Mouse (Mus musculus): Measurements from ENCODE around the gene Mad2l2.
A peak's percentile ranks its signal among the peaks of the same experiment; 100 is the strongest.

Gene Mad2l2

DNA sequence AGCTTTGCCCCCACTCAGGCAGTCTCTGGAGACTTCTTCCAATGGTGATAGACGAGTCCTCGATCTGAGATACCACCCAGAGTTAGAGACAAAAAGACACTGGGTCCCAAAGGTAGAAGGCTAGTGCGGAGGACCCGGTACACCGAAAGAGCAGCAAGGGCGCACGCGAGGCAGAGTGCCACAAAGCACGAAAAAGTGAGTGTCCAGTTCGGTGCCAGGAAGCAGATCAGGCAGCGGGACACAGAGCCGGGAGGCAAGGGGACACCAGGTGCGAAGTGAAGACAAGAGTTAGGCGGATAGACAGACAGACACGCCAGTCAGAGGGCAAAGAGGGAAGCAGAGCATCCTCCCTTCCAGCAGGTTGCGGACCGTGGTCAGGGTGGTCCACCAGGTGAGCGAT, at the start of gene Mad2l2:
TSS of gene Mad2l2 (plus strand) at position 252 of the 400 bp plus-strand sequence.
- DNase-seq (ENCODE audit: low read depth, low spot score) = no peak

DNA sequence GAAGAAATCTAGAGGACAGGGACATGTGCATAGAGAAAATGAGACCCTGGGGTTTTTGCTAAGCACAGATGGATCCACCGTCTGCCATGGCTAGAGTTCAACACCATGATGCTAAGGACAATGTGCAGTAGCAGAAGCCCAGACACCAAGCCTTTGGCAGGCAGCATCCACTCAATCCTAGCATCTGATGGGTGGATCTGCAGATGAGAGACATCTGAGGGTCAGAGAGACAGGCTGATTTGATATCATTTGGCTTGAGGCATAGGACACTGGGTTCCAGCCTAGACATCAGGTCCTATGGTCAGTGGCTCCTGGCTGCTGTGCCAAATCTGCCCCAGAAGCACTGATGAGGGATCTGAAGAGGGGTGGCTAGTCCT, 49.6 kb upstream of the Mad2l2 start:
- DNase-seq (ENCODE audit: low read depth, low spot score) = no peak

DNA sequence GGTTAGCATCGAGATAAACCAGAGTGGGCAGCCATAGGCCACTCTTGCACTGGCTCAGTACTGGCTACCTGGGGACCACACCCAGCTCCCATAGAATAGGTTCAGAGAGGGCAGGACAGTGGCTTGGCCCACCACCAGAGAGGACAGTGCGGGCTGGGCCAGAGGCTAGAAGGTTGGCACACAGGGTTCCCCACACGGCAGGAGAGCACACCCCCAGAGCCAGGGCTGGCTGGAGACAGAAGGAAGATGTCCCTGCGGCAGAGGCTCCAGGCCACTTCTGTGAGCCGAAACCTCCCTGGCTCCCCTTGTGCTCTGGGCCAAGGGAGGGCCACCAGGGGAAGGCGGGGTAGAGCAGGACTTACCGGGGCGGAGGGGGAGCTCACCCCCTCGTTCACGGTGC, 49.0 kb upstream of the Mad2l2 start:
- no peak for DNase-seq (ENCODE audit: low read depth, low spot score)

DNA sequence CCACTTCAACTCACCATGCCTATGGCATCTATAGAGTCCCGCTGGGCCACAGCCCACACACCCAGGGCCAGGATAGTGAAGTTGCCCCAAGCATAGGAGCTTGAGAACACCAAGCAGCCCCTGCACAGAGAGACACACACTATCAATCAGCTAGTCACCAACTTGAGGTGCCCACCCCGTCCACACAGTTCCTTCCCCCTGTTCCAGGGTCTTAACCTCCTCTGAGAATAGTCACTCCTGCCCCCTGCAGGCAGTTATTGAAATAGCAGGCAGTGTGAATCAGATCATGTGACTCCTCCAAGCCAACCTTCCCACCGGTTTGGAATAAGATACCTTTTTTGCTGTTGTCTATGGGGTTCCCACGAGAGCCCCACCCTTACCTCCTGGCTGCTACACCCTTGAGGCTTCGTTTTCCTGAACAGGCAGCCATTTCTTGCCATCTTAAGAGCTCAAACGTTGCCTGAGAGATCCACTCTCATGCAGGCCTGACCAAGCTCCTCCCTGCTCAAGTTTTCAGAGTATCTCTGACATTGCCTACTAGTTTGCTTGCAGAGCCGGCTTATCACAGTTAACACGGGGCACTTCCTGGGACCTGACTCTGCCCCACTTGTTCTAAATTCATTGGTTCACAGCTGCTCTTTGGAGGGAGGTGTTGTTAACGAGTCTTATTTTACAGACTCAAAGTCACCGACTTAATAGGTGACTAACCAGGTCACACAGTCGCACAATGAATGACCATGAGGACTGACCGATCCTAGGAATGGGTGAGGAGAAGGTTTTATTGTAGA, 47.7 kb upstream of the Mad2l2 start:
- DNase-seq (ENCODE audit: low read depth, low spot score) = peak; percentile 67

DNA sequence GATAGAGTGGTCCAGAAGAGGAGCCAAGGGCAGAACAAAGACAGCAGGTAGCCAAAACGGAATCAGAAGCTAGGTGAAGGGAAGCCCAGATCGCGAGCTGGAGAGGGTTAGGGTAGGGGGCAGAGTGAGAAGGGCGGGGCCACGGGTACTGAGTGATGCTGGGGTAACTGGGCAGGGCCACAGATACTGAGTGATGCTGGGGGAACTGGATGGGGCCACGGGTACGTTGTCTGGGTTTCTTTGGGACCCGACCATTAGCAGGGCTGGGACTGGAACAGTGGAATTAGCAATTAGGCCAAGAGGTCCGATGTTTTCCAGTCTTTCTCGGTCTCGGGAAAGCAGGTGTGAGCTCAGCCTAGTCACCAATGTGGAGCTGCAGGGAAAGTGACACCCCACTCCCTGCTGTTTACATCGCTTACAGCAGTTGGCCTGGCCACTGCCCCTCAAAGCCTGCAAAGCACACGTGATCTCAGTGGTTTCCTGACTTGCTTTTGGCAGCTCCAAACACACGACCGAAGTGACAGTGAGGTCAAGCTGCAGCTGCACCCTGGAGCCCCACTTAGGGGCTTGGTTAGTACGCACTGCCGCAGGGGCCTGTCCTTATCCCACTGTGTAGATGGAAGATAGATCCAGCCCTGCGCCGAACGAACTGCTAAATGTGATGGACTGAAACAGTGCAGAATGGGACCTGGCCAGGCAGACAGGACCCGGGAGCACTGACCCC, 46.8 kb upstream of the Mad2l2 start:
- no peak for DNase-seq (ENCODE audit: low read depth, low spot score)

DNA sequence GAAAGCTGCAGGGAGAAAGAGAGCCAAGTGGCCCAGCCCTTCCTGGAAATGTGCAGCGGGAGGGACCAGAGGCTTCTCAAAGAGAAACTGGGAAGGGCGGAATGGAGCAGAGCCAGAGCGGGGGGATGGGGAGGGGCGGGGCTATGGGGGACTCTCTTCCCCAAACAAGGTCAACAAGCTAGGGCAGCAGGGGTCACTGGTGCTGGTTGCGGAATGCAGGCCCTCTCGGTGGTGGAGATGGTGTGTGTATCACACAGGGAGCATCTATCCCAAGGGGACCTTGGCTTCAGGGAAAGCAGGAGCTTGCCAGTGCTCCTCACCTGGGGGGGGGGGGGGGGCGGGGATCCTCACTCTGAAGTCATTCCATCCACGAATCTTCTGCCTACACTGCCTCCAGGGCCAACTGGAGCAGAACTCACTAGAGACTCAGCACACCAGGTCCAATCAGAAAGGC, 45.9 kb upstream of the Mad2l2 start:
- DNase-seq (ENCODE audit: low read depth, low spot score) = no peak

DNA sequence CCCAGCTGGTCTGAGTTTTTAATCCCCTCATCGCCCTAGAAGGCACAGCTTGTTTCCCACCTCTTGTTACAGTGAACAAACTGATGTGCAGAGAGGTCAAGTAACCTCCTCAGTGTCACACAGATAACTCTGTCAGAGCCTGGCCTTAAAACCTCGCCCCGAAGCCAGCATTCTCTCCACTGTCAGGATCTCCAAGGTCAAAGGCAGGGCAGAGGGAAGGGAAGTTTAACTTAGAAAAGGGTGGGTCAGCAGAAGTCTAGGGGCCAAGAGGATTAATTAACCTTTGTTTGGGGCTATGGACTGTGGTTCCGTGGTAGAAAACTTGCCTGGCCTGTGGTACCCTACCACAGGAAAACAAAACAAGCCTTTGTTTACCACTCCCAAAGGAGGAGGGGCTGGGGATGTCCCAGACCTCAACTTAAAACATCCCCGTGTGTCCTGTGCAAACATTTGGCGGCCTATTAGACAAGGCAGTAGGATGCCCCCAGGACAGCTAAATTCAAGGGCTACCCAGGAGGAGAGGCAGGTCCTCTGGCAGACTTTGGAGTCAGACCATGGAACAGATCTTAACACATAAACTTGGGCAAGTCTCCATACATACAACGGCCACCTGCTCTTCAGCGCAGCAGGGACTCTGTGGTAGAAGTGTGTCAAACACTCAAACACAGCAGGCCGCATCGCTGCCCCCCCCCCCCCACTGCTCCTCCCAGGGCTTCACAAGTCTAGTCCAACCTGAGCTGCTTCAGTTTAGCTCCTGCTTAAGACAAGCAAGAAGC, 44.9 kb upstream of the Mad2l2 start:
- DNase-seq (ENCODE audit: low read depth, low spot score) = no peak

DNA sequence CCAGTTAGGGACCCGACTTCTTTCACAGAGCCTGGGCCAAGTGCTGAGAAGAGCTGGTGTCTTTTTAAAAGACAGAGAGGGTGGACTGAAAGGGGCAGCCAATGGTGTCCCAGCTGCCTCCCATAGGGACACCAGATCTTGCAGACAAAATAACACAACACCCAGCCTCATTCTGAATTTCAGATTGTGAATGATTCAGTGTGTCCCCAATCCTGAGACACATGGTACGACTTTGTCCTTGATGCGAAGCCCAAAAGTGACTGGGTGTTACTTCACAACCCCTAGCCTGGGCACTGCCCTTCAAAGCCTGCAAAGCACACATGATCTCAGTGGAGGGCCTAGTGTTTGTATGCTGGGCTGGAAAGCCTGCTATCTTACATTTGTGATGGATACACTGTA, 44.3 kb upstream of the Mad2l2 start:
- no peak for DNase-seq (ENCODE audit: low read depth, low spot score)

DNA sequence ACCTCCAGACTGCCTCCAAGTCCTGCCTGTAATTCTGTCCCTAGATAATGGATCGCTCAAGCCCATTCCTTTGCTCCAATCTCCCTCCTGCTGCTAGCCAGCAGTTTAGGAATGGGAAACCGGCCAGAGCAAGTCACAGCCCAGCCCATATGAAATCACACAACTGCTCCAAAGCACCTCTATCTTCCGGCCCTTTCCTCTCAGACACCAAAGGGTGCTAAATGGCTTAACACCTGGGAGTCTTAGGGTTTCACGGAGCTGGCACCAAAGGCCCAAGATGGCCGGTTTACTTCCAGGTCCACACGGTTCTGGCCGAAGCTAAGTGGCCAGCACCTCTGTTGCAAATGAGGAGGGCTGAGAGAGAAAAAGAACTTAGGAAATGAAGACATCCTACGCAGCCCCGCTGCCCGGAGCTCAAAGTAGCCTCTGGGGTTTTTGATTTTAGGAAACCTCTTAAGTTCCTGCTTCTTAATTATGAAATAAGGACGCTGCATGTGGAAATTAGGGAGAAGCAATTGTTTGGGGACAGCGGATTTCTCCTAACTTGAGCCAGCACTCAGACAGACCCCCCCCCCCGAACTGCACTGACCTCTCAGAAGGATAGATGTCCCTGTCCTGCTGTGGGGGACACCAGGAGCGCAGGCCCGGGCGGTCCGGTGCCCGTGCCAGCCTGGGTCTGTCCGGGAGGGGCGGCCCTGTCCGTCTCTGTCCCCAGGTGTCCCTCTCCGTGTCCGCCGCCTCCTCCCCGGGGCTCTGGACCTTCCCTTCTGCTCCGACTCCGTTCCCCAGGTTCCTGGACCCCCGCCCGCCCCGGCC, 42.9 kb upstream of the Mad2l2 start:
- no peak for DNase-seq (ENCODE audit: low read depth, low spot score)

DNA sequence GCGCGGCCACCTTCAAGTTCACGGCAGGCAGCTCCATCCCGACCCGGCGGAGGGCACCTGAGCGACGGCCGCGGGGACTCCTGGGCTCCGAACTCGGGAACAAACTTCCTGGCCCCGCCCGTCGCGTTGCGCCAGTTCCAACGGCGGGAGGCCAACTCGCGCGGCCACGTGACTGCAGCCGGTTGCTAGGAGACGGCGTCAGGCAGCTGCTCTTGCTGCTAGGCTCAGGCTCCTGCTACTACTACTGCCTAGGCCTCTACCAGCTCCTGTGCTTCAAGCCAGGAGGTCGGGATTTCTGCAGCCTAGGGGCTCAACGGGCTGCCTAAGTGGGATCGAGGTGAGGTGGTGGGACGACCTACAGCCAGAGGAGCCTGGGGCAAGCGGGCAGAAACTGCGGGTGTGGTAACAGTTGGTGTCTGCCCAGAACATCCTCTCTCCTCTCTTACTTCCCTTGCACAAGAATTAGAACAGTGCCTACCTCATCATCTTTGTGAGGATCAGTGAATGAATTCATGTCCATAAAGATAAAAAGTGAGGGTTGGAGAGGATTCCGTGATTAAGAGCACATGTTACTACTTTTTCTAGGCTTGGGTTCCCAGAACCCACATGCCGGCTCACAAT, 42.2 kb upstream of the Mad2l2 start, which contains the start of gene Agtrap:
TSS of gene Agtrap (minus strand) at position 125 of the 621 bp plus-strand sequence.
- peak; percentile 88 for DNase-seq (ENCODE audit: low read depth, low spot score)

DNA sequence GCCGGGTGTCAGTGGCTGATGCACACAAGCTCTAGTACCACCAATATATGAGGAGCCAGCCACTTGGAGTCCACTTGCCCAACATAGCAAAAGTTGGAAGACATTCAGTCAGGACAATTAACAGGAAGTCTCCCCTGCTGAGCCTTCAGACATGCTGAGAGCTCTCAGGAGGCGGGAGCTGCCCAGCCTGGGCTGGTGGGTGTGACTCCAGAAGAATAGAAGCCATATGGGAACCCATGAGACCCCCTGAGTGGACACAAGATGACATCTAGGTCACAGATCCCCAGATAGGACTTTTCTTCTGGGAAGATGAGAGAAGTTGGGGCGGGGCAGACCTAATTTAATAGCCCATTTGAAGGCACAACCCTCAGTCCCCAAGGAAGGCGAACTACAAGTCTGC, 41.0 kb upstream of the Mad2l2 start:
- no peak for DNase-seq (ENCODE audit: low read depth, low spot score)

DNA sequence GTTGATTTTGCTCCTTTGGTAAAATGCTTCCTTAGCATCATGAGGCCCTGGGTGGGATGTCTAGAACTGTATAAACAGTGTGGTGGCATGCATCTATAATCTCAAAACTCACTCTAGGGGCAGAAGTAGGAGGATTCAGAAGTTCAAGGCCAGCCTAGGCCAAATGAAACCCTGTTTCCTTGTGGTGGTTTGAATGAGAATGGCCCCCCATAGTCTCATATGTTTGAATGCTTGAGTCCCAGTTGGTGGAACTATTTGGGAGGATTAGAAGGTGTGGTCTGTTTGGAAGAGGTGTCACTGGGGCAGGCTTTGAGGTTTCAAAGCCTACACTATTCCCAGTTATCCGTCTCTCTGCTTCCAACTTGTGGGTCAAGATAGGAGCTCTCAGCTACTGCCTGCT, 39.0 kb upstream of the Mad2l2 start:
- no peak for DNase-seq (ENCODE audit: low read depth, low spot score)

DNA sequence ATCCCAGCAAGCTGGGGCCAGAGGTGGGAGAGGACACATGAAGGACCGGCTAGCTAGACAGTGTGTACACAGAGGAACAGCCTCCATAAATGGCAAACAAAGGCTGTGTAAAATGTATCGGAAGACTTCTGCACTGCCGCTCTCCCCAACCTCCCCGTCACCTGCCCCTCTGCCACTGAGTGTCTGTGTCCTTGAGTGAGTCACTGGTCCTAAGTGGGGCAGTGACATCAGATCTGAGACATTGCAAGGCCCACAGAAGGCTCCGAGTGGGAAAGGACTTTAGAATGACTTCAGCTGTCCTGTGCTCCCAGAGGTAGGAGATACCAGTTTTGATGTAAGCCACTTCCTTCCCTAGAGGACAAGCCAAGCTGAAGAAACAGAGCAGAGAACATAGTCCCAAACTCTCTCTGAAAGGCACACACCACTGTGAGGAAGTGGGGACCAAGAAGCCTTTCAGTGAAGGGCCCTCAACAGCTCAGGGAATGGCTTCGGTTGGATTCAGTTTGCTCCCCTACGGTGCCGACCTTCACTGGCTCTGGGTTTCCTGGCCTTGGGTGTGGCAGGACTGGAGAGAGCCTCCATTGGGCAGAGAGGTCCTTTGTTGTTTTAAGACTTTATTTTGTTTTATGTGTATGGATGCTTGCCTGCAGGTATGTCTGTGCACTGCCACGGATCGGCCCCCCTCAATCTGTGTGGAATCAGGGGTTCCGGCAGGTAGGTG, 37.5 kb upstream of the Mad2l2 start:
- no peak for DNase-seq (ENCODE audit: low read depth, low spot score)

DNA sequence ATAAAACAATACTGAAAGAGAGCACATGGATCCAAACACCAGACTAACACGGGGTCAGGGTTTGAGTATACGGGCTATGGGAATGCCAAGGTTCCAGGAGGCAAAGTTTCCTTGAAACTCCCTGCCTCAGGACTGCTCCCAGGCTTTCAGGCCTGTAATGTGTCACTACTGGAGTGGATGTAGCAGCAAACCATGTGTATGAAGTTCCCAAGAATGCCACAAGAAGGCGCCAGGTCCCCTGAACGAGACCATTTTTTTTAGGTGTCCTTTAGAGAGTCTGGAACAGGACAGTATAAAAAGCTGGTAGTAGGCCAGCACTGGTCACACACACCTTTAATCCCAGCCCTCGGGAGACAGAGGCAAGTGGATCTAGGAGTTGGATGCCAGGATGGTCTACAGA, 36.0 kb upstream of the Mad2l2 start:
- no peak for DNase-seq (ENCODE audit: low read depth, low spot score)

DNA sequence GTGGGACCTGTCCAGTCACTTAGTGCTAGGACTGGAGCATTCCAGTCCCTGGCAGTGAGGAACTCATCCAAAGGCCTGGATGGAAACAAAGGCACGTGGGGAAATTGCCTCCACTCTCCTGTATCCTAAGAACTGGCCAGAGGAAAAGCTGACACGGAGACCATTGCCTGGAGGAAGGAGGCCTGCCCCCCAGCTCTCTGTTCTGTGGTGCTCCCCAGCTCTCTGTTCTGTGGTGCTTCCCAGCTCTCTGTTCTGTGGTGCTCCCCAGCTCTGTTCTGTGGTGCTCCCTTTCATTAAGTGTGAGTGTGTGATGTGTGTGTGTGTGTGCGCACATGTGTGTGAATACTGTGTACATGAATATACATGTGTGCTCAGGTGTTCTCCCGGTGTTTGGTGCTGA, 35.1 kb upstream of the Mad2l2 start:
- DNase-seq (ENCODE audit: low read depth, low spot score) = no peak

DNA sequence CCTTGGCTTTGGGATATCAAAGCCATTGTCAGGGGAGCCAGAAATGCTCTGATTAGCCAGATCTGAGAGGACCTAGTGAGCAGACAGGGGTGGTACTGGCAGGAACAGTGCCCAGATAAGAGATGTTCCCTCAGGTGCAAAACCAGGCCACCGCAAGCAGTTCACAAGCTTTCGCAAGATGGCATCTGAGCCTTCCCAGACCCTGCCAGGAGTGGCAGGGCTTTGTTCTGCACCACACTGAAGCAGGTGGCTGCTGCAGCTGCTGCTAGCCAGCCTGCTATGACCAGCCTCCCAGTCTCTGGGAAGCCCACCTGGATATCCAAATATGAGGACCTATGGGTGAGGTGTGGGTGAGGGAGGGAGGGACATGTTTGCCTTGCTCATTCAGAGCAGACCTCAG, 32.2 kb upstream of the Mad2l2 start:
- no peak for DNase-seq (ENCODE audit: low read depth, low spot score)

DNA sequence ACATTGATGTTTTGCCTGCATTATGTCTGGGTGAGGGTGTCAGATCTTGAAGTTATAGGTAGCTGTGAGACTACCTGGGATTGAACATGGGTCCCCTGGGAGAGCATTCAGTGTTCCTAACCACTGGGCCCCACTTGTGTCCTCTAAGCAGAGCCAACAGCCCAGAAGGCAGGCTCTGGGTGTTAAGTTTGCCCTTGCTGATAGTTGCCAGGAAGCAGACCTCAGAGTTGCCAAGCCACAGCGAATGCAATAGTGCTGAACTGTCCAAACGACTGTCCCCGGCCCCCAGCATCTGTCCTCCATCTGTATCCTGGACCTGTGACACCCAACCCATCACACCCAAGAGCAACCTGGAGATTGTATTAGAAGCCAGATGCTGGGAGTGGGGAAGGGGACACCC, 31.5 kb upstream of the Mad2l2 start:
- DNase-seq (ENCODE audit: low read depth, low spot score) = no peak

DNA sequence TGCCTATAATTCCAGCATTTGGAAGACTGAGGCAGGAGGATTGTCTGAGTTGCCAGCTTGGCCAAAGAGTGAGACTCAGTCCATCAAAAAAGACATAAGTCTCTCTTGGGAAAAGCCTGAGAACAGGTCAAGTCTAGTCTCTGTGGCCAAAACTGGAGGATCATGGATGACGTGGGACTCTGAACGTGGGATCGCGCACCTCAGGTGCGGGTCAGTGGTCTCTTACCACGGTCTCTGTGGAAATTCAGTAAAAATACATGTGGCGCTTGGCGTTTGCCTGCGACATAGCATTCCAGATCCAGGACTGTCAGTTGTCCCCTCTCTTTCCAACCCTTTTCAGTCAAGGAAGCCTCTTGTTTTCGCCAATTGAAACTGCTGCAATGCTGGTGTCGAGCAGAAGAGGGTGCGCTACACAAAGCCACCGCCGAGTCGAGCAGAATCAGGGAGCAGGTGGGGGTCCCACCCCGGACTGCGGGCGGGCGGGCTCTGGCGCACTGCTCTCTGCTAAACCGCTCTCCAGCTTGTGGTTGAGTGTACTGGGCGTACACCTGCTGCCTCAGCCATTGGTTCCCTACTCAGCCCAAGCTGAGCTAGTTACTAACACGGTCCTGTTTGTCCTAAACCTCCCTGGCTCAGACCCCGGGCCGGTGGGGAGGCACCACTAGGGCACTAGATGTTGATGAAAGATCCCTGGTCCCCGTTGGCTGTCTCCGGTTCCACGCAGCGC, 28.2 kb upstream of the Mad2l2 start:
- DNase-seq (ENCODE audit: low read depth, low spot score) = no peak

DNA sequence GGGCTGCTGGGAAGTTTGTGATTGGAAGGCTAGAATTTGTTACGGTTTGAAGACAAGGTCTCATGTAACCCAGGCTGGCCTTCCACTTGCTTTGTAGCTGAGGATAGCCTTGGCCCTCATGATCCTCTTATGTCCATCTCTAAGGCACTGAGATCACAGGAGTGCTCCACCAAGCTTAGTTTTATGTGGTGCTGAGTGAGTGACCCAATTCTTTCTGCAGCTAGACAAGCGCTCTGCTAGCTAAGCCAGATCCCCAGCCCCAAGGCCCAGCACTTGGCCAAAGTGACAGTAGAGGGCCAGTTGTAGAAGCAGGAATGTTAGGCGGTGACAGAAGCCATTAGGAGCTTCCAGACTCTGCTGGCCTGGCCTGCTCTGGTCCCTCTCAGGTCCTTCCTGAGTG, 26.0 kb upstream of the Mad2l2 start:
- no peak for DNase-seq (ENCODE audit: low read depth, low spot score)

Measured in A20 (cell line).